Mouse (Mus musculus): Measurements from ENCODE around the gene Cd244a. TPM values are rescaled to one million over a fixed set of nuclear protein-coding genes. Genes with fewer than 3 reads are reported as not detected.

Cd244a gene
- total RNA-seq, 2 experiments from 2014 or later: 0.10 to 0.11 TPM

DNA sequence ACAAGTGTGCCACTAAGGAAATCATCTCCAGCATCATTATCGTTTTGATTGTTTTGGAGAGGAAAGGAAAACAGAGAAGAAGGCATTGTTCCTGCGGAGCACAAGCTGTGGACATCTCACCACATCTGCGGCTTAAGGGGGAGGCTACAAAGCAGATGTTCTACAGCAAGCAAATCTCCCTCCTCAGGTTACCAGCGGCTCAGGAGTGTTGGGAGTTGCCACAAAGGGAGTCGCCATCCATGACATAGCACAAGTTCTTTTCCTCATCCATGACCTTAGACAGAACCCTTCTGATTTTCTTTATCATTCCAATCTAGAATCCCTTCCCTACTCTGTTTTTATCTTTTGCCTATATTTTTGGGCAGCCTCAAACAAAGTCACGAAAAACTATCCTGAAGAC is 76.7 kb downstream of the Cd244a start:
- no peak overlapping the region for H3K4me3 ChIP-seq
- no peak overlapping the region for H3K27ac ChIP-seq
- intact Hi-C loops (cut with DNase I): no loop called here
- no peak for DNase-seq
- TF ChIP-seq CTCF (IDR thresholded peaks at IDR 0.05): no peak

DNA sequence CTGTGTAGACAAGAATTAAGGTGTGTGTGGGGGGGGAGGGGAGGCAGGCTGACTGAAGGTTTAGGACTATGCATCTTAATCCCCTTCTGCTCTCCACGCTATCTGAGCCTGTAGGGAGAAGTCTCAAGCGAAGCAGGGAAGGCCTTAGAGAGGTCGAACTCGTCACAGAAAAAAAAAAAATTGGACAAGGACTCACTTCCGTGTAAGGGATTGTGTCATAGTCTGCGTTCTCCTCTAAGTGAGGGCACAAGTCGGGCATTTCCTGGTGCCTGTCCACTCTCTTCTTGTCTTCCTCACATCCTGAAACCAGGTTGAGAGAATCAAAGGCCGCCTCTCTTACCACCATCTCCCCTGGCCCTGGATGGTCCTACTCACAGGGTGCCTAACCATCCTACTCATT is 78.1 kb downstream of the Cd244a start:
- intact Hi-C loops (cut with DNase I): no loop called here
- no peak overlapping the region for H3K4me3 ChIP-seq
- no peak overlapping the region for H3K27ac ChIP-seq
- no peak for DNase-seq
- no peak for TF ChIP-seq CTCF (IDR thresholded peaks at IDR 0.05)

DNA sequence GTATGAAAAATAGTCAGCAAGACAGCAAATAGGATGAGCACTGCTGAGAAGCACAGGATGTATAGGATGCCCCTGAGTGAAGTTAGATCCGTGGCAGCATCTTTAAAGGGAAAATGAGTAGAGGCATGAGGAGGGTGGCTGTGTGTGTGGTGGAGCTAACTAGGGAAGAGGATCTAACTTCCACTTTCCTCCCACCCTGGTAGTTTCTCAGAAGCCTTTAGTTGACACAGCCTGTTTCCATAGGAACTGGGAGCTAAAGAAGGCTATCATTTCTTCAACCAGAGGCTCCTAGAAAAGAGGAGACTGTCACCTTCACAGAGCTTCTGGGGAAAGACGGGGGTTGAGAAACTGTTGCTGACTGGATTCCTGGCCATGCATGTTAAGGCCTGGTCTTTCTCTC is 79.7 kb downstream of the Cd244a start:
- DNase-seq: no peak
- intact Hi-C loops (cut with DNase I): no loop called here
- TF ChIP-seq CTCF (IDR thresholded peaks at IDR 0.05): no peak
- Histone ChIP-seq H3K4me3 (no peak overlapping the region), H3K27ac (no peak overlapping the region)

DNA sequence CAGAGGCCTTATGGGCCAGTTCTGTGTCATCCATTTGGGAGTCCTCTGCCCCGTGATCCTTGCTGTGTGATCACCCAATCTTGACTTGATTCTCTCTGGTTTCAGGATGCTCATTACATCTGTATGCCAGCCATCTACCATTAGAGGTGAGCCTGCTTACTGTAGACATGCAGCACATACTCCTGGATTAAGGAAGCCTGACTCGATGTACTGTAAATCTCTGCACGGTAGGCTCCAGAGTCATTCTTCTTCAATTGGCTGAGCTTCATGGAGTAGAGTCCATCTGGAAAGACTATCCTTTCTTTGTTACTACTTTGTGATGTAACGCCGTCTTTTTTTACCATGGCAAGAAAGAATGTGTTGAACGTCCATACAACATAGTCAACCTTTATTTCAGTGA is 81.8 kb downstream of the Cd244a start:
- TF ChIP-seq CTCF (IDR thresholded peaks at IDR 0.05): no peak

DNA sequence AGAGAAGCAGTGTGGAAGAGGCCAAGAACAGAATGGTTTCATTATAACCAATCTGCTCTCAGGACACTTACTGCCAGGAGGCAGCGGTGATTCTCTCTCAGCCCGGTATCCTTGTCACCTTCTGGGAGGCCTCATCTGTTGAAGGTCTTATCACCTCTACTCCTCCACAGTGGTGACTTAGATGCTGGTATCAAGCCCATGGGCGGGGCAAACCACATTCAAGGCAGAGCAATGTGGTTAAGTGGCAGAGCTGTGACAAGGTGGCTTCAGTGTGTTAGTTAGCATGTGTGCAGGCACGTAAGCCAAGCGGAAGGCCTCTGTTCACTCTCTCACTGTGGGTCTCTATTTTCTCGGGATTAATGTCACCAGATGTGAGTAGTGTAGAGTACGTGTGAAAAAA is 84.6 kb downstream of the Cd244a start:
- intact Hi-C loops (cut with DNase I): no loop called here
- H3K27ac ChIP-seq: no peak overlapping the region
- DNase-seq: no peak
- TF ChIP-seq CTCF (IDR thresholded peaks at IDR 0.05): no peak
- no peak overlapping the region for H3K4me3 ChIP-seq

More for the DNA sequence above, 81.8 kb downstream of the Cd244a start:
- no peak overlapping the region for H3K27ac ChIP-seq
- intact Hi-C loops (cut with DNase I): no loop called here
- H3K4me3 ChIP-seq: no peak overlapping the region
- DNase-seq: no peak

DNA sequence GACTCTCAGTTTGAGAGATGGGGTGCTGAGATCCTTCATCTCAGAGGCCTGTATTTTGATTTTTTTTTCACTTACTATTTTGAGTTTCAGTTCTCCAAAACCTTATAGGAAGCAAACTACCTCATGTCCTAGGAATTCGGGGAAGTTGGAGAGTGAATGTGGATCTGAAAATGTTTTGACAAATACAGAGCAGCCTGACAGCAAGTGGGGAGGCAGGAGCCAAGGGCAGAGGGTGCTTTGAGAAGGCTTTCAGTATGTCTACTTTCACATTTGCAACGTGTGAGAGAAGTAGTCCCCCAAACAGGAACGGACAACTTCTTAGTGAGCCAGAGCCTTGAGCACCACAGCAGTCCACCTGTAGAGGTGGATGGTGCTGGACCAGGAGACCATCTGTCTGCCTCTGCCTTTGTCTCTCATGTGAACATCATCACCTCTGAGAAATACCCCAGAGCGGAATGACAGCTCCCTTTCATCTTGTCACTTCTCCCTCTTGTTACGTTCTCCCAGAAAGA is 87.5 kb downstream of the Cd244a start:
- no peak overlapping the region for H3K4me3 ChIP-seq
- DNase-seq: no peak
- no peak overlapping the region for H3K27ac ChIP-seq
- no peak for TF ChIP-seq CTCF (IDR thresholded peaks at IDR 0.05)
- intact Hi-C loops (cut with DNase I): no loop called here

DNA sequence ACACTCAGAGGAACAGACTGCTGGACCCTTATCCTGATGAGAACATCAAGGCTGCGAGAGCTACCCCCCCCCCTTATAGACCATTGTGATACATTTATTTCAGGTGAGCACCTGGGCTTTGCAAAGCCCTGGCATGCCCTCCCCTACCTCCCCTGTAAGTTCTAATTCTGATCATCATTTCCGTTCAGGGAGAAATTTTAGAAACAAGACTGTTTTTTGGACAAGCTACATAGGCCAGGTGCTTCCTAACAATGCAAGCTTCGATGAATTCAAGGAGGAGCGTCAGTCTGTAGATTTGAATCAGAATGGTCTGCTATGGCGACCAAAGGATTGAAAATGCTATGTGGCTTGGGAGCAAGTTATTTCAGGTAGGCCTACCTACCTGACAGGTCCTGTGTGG is 88.7 kb downstream of the Cd244a start:
- no peak overlapping the region for H3K4me3 ChIP-seq
- intact Hi-C loops (cut with DNase I): no loop called here
- no peak for DNase-seq
- no peak overlapping the region for H3K27ac ChIP-seq
- no peak for TF ChIP-seq CTCF (IDR thresholded peaks at IDR 0.05)

DNA sequence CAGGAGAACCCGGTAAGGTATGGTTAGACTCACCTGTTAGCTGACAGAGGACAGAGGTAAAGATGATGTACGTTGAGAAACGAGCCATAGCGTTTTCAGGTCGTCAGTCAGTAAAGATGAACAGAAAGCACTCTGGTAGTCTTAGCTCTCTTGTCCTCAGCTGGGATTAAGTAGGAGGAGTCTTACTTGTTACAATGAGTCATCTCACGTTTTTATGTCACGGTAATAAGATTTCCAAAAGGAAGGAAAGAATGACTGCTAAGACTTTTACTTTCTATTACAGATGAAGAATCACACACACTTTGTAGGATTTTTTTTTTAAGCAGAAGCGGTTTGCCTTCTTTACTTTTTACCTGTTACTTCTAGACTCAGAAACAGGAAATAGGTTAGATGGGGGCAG is 89.8 kb downstream of the Cd244a start:
- Histone ChIP-seq H3K4me3 (no peak overlapping the region), H3K27ac (no peak overlapping the region)
- DNase-seq: no peak
- intact Hi-C loops (cut with DNase I): no loop called here
- TF ChIP-seq CTCF (IDR thresholded peaks at IDR 0.05): no peak

DNA sequence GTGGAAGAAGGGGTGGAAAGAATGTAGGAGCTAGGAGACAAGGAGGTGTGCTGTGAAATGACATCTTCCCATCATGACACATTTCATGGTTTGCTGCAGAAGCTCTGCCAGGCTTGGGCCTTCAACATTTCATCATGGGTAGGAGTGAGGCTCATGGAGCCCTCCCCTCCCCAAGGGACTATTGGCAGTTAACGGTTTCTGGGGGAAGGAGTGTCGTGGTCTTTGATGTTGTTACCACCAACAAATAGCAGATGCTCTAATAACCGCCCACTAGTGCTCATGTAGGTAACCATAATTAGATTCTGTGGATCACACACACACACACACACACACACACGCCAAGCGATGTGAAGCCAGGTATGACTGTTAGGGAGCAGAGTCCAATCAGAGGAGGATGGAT is 93.7 kb downstream of the Cd244a start, which contains the start of gene Slamf7:
Gene Slamf7, minus strand, starts transcription at position 302 of the 400 bp plus-strand sequence.
- DNase-seq: no peak
- intact Hi-C loops (cut with DNase I): no loop called here
- Histone ChIP-seq H3K27ac (no peak within 1 kb of the TSS), H3K4me3 (no peak within 1 kb of the TSS)
- TF ChIP-seq CTCF (IDR thresholded peaks at IDR 0.05): no peak

DNA sequence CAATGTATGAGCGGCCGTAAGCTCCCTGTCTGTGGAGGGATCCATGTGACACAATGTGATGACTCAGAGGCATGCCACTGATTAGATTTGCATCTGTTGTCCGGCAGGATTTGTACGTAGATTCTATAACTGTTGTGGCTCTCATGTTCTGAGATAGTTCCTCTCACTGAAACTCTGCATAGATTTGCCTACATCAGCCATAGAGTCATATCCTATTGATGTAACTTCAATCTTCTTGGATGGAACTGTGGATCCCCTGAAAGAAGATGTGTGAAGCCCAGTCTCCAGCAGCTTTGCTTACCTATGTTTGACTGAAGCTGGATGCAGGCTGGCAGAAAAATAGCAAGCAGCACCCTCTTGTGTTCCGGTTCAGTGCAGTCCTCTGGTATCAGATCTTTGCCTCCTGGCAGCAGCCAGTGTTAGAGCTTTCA is 99.6 kb downstream of the Cd244a start:
- TF ChIP-seq CTCF (IDR thresholded peaks at IDR 0.05): no peak; the same call in 1 of the 2 replicates
- no peak for DNase-seq
- intact Hi-C loops (cut with DNase I): no loop called here
- Histone ChIP-seq H3K27ac (no peak overlapping the region), H3K4me3 (no peak overlapping the region)

Small RNA genes lying within 50 kb of the gene (microRNA-seq; reads per million reads assigned to microRNA genes)
- not detected for gene Mir7683

Other genes starting within 250 kb of the Cd244a start
- 10 to 100 TPM; 32.4 to 35.5 TPM for gene Dedd, start 230.0 kb upstream of the Cd244a start, total RNA-seq (2021)
- gene Nit1, start 213.5 kb upstream of the Cd244a start, total RNA-seq (2021): 10 to 100 TPM; 29.4 to 30.4 TPM
- 100 to 1,000 TPM in 1 of 2 experiments, 10 to 100 TPM in 1; 93.2 to 101 TPM for gene Pfdn2, start 213.5 kb upstream of the Cd244a start, total RNA-seq (2021)
- not detected for gene Klhdc9, start 198.4 kb upstream of the Cd244a start, total RNA-seq (2021)
- gene Nectin4, start 189.1 kb upstream of the Cd244a start, total RNA-seq (2021): under 1 TPM in 1 of 2 experiments, not detected in 1; 0.06 TPM
- under 1 TPM; 0.38 to 0.73 TPM for gene Arhgap30, start 170.2 kb upstream of the Cd244a start, total RNA-seq (2021)
- gene Usf1, start 147.9 kb upstream of the Cd244a start, total RNA-seq (2021): 10 to 100 TPM; 29.9 to 36.8 TPM
- gene Tstd1, start 140.3 kb upstream of the Cd244a start, total RNA-seq (2021): under 1 TPM; 0.84 to 0.92 TPM
- 1 to 10 TPM; 4.2 to 6.0 TPM for gene F11r, start 121.7 kb upstream of the Cd244a start, total RNA-seq (2021)
- 1 to 10 TPM; 1.3 to 1.7 TPM for gene Alyref2, start 55.7 kb upstream of the Cd244a start, total RNA-seq (2021)
- not detected for gene Itln1, start 23.9 kb upstream of the Cd244a start, total RNA-seq (2021)
- not detected for gene Ly9, start 48.2 kb downstream of the Cd244a start, total RNA-seq (2021)
- gene Slamf7, start 93.8 kb downstream of the Cd244a start, total RNA-seq (2021): under 1 TPM in 1 of 2 experiments, not detected in 1; 0.18 TPM
- gene Cd48, start 122.8 kb downstream of the Cd244a start, total RNA-seq (2021): under 1 TPM; 0.41 to 0.89 TPM
- gene Slamf1, start 207.9 kb downstream of the Cd244a start, total RNA-seq (2021): not detected

Measured in gastrocnemius, adult 2 months (tissue).